ENCODE assay signal across 19 mouse cellular contexts in genomic region chr17:68711350-68711749, GRCm38 (mm10).
"Had no signal": no experiment of that assay in that cellular context is flagged by ENCODE, and none has a peak within 500 bp of the region (broad histone marks: within the 10 kb centered on the region; RNA-seq: fewer than 3 reads in every experiment).

No protein-coding gene starts in this region.

- DNase-seq: liver, embryonic 13.5 days; liver, postnatal 0 days; lung, adult 2 months; lung, postnatal 14 days; lung, postnatal 36 days; thymus, adult 2 months; thymus, postnatal 25 days; thymus, postnatal 4 days had no signal

- ATAC-seq: liver, postnatal 0 days; lung, postnatal 0 days; midbrain, embryonic 13.5 days; midbrain, embryonic 15.5 days had no signal

- H3K4me3 ChIP-seq: liver, embryonic 13.5 days; liver, embryonic 15.5 days; lung, embryonic 15.5 days; midbrain, embryonic 13.5 days; midbrain, embryonic 15.5 days; neural tube, embryonic 13.5 days; neural tube, embryonic 15.5 days; stomach, embryonic 15.5 days had no signal

- H3K36me3 ChIP-seq: liver, embryonic 13.5 days; liver, embryonic 15.5 days; lung, embryonic 15.5 days; midbrain, embryonic 13.5 days; midbrain, embryonic 15.5 days; neural tube, embryonic 13.5 days; neural tube, embryonic 15.5 days; stomach, embryonic 15.5 days had no signal

- H3K9ac ChIP-seq: liver, embryonic 13.5 days; liver, embryonic 15.5 days; liver, postnatal 0 days; lung, embryonic 15.5 days; midbrain, embryonic 13.5 days; midbrain, embryonic 15.5 days; neural tube, embryonic 13.5 days; neural tube, embryonic 15.5 days; stomach, embryonic 15.5 days had no signal

- H3K27ac ChIP-seq: liver, embryonic 13.5 days; liver, embryonic 15.5 days; lung, embryonic 15.5 days; macrophage; midbrain, embryonic 13.5 days; midbrain, embryonic 15.5 days; neural tube, embryonic 13.5 days; neural tube, embryonic 15.5 days; stomach, embryonic 15.5 days had no signal

- H3K9me3 ChIP-seq: liver, embryonic 13.5 days; liver, embryonic 15.5 days; lung, embryonic 15.5 days; midbrain, embryonic 13.5 days; midbrain, embryonic 15.5 days; neural tube, embryonic 13.5 days; neural tube, embryonic 15.5 days; stomach, embryonic 15.5 days had no signal

- H3K4me1 ChIP-seq: liver, embryonic 13.5 days; liver, embryonic 15.5 days; lung, embryonic 15.5 days; midbrain, embryonic 13.5 days; midbrain, embryonic 15.5 days; neural tube, embryonic 13.5 days; neural tube, embryonic 15.5 days; stomach, embryonic 15.5 days had no signal

- H3K27me3 ChIP-seq: liver, embryonic 13.5 days; liver, embryonic 15.5 days; lung, embryonic 15.5 days; midbrain, embryonic 13.5 days; midbrain, embryonic 15.5 days; neural tube, embryonic 13.5 days; neural tube, embryonic 15.5 days; stomach, embryonic 15.5 days had no signal

- H3K4me2 ChIP-seq: liver, embryonic 11.5 days; liver, embryonic 13.5 days; liver, embryonic 15.5 days; lung, embryonic 15.5 days; midbrain, embryonic 11.5 days; midbrain, embryonic 13.5 days; midbrain, embryonic 15.5 days; neural tube, embryonic 13.5 days; neural tube, embryonic 15.5 days; stomach, embryonic 15.5 days had no signal
